Mouse (Mus musculus): Measurements from ENCODE around the gene Tfdp1.

DNA sequence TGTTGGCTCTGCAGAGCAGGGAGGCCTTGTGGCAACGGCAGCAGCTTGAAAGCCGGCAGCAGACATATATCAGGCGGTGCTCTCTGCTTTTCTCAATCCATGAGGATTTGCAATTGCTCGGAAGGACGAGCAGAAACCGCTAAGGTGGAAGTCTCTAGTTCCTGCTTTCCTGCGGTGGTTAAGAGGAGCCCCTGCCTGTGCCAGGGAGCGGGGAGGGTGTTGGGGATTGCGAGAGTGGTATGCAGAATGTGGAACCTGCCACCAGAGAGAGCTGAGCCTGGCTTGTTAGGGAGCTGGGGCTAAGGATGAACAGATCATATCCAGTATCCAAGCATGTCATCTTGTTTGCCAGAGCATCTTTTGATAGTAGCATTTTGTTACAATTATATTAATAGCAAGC lies 31.6 kb upstream of the Tfdp1 start:
- no peak for TF ChIP-seq CTCF (IDR thresholded peaks at IDR 0.05)
- no peak for TF ChIP-seq POLR2A (IDR thresholded peaks at IDR 0.05; ENCODE audit: insufficient read depth, low read depth, low read length)
